Mouse (Mus musculus) hematopoietic stem cell, adult 5-6 weeks (primary cell): ENCODE data around the gene Arhgap15. TPM values are rescaled to one million over a fixed set of nuclear protein-coding genes. Genes with fewer than 3 reads are reported as not detected.

Experiments used
- ATAC-seq, 2 experiments: fragments of 125-278 bp in 1 of 2; replicated peaks in 1 of 2; 2 replicates each; pipeline ENCODE4 v1.8.0; 2016 to 2017; ENCODE audit warnings: inconsistent platforms in 2 of 2, mild to moderate bottlenecking in 2 of 2, moderate number of reproducible peaks in 2 of 2, low read depth in 1 of 2, moderate TSS enrichment in 1 of 2; ENCODE audit not compliant: low FRiP score in 2 of 2, poor library complexity in 2 of 2, severe bottlenecking in 2 of 2, insufficient read depth in 1 of 2, low TSS enrichment in 1 of 2
- total RNA-seq: library from RNA; stranded (forward); fragments of 172-1452, 232-1000 nt; gene quantifications from 2 replicates; pipeline ENCODE4 v1.2.3, GENCODE M21; 2017

The Arhgap15 gene
- total RNA-seq, 1 experiment from 2014 or later, result 148 TPM

DNA sequence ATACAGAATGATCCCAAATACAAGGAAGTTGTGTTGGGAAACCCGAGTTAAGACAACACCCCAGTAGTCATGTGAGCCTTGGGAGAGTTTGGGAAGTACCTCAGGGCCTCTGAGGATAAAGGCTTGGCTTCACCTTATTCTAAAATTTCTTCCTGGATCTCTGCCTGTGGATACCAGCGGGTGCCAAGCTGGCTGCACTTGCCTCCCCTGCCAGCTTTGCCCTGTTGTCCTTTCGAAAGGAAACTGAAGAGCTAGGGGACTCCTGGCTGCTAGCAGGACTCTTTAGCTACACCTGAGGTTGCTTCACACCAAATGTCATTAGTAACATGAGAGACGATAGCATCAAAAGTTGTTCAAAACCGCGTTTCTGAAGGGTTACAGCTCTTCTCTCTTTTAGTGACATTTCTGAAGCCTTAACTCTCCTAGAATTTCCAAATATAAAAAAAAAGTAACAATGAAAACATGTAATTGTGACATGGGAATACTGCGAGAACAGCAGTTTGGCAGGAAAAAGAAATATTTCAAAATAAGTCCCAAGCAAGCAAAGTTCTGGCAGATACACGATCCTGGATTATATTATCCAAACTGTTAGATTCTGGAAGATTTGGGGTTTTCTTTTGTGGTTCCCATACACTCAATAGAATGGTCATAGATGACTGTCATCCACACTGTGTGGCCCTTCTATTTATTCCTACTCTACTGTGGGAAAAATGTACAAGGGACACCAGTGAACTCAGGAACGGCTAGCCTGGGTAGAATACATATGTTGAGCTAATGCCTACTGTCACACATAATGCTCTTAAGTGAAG, 364.6 kb downstream of the Arhgap15 start:
- no peak for ATAC-seq

DNA sequence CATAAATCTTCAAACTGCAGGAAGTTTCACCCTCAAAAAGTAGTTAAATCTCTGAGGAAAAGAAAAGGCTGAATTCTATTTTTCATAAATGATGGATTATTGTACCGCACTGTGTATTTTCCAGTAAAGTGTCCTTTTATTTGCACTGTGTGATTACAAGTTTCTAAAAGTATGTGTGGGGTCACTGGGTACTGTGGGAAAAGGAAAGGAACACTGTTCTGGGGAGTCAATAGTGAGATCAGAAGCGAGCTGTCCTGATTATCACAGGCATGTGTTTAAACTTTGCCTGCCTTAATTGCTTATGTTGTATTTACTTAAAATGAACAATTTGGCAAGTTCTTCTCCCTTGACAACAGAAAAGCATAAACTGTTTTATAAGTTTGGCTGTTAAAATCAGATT, 365.7 kb downstream of the Arhgap15 start:
- ATAC-seq, result no peak

DNA sequence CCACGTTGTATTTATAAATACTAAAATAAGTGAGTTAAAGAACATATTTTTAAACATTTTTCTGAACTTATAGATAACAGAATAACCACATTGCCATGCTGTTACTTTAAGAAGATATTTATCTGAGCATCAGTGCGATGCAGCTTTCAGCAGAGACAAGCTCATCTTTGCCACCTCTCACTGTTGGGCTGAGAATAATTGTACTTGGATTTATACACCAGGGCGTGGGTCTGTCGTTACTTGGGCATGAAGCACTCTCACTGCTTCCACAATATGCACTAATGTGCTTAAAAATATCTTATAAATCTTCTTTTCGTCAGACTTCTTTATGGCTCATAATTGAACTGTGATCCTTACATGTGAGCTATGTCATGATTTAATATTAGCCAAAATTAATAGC, 372.5 kb downstream of the Arhgap15 start:
- ATAC-seq, result no peak

DNA sequence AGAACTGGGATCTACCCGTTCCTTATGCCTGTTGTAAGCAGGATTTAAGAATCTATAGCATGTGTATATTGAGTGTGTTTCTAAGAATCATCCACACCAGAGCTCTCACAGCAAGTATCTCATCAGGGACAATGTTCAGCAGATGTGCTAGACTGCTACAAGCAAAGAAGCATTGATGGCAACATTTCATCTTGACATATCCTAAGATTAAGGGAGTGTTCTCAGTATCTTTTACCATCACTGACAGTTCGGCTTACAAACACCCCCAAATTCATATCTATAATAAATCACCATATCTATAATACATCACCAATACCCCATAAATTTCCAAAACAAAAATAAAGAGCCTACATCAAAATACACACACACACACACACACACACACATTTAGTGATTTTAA, 374.6 kb downstream of the Arhgap15 start:
- ATAC-seq, result no peak

DNA sequence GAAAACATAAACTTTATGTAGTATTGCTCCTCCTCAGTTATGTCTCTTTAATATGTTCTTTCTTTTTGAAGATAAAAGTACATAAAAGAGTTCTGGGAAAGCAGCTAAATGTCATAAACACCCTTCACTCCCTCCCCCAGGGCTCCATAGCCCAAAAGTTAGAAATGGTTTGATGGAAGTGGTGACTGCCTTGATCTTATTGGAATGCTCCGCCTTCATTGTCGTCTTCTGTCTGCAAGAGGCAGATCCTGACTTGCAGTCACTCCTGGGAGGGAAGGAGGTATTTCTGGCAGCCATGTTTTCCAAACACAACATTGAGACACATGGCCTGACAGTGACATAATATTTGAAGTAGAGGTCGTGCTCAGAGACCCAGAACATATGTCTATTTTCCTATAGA, 375.5 kb downstream of the Arhgap15 start:
- ATAC-seq, result no peak

DNA sequence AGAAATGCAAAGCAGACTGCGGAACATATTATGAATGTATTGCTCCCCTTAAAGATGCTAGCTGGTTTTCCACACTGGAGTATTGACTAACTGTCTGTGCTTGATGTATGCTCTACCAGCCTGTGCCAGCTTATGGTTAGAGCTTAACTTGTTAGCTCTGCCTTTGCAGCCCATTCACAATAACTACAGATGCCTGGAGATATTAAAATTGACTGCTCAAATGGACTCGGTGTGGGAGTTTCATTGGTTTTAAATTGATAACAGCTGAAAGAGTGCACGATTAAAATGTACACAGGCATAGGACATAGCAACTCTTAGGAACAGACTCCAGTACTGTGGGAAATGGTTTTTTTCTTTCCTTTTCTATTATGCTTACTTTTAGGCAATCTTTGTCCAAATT, 376.1 kb downstream of the Arhgap15 start:
- ATAC-seq, result no peak

DNA sequence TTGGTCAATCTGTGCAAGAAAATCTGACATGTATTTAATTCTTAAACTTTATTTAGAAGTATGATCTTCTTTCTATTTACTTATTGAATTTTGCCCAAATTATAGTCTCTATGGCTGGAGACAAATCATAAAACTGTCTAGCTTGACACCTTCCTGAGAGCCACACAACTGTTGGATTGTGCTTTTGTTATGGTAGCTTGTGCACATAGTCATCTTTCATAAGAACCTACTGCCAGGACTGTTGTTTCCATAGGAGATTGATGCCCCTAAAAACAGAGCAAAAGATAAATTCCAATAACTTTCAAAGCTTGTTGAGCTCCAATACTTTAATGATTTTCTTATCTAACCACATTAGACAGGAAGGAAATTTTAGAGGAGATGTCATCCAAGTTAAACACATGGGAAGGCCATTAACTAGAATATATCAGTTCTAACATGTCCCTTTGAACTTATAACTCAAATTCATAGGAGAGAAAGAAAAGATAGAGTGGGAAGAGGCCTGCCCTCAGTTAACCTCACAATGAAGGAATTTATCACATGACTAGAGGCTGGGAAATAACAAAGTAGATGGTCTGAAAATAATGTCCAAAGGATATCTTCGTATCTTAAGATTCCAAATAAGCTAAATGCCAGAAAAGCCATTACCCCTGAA, 377.5 kb downstream of the Arhgap15 start:
- no peak for ATAC-seq

DNA sequence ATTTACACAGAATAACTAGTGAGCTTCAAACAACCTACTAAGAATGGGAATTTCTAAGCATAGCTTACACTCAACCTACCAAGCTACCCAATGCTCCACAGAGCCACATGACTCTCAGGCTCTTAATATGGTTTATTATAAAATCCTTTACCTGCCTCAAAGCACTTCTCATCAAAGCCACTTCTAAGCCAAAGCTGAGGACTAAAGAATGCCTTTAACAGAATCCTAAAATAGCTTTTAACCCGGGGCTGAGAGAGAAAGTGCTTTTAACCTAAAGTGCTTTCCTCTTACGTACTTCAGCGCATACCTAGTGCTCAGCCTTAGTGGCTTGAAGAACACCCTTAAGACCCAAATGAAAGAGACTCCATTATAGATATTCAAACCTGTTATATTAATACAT, 380.9 kb downstream of the Arhgap15 start:
- no peak for ATAC-seq

DNA sequence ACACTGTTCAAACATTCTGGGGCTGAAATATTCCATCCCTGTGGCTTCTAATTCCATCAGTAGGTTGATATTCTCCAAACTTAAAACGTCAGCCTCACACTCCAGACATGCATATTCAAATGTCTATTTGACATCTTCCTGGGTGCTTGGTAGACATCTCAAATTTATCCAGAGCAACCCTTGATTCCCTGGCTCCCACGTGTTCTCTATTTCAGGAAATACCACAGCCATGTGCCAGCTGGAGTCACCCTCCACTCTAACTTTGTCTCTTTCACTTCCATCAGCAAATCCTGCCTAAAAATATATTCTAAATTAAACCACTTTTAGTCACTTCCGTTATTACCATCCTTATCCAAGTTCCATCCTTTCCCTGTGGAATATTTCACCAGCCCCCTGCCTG, 382.6 kb downstream of the Arhgap15 start:
- ATAC-seq, result no peak

DNA sequence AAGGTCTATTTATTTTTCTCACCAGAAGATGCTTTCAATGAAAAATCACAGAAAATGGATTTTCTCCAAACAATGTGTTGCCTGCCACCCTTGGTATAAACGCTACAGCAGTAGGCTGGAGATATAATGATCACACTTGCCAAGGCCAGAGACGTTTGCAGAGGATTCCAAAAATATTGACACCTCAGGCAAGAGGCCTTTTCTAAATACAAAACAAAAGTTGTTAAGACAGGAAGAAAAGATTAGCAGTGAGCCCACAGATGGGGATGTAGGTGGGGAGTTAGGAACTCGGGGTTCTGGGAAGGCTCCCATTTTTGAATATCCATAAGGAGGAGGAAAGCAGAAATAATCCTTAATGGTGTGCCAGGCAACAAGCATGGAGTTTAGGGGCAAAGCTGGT, 386.2 kb downstream of the Arhgap15 start:
- no peak for ATAC-seq

DNA sequence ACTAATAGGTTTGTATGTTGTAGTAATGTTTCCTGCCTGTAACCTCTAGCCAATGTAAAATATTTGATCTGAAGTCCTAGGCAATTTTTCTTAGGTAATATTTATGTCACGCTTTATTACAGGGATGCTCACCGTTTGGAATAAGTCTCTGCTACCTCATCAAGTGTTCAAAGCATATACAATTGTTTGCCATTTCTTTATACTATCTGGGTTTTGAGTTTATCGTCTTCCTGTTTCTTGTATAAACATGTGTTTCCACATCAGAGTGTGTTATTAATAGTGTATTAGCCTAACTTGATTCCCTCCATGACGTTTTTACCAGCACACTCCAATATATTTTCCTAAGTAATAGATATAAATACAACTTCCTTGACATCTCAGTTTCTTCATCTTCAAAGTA, 391.8 kb downstream of the Arhgap15 start:
- no peak for ATAC-seq

DNA sequence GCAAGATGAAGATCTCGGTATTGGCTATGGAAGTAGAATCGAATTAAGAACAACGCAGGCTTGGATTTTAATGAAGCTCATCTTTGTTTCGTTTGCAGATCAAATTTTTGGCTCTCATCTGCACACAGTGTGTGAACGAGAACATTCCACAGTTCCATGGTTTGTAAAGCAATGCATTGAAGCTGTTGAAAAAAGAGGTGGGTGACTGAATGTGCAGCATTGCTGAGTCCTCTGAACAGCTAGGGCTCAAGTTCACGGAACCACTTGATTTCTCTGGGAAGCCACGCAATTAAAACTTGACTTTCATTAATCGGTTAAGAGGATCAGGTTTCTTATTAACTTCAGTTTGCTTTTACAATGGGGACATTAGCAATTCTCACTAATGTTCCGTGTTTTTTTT, 393.5 kb downstream of the Arhgap15 start:
- no peak for ATAC-seq

DNA sequence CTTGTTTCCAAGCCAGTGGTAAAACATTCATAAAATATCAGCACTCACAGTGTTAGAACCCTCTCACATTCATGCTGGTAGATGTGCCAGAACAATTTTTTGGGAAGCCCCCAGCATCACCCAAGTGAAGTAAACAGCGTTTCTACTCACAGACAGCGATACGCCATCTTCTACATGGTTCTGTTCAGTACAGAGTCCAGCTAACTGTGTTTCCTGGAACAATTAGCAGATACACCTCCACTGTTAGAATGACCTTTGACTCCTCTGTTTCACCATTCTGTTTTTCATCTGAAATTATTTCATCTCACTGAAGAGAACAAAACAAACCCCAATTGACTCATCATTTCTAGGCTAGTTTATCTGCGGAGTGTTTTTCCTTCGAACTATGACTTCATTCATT, 394.0 kb downstream of the Arhgap15 start:
- no peak for ATAC-seq

DNA sequence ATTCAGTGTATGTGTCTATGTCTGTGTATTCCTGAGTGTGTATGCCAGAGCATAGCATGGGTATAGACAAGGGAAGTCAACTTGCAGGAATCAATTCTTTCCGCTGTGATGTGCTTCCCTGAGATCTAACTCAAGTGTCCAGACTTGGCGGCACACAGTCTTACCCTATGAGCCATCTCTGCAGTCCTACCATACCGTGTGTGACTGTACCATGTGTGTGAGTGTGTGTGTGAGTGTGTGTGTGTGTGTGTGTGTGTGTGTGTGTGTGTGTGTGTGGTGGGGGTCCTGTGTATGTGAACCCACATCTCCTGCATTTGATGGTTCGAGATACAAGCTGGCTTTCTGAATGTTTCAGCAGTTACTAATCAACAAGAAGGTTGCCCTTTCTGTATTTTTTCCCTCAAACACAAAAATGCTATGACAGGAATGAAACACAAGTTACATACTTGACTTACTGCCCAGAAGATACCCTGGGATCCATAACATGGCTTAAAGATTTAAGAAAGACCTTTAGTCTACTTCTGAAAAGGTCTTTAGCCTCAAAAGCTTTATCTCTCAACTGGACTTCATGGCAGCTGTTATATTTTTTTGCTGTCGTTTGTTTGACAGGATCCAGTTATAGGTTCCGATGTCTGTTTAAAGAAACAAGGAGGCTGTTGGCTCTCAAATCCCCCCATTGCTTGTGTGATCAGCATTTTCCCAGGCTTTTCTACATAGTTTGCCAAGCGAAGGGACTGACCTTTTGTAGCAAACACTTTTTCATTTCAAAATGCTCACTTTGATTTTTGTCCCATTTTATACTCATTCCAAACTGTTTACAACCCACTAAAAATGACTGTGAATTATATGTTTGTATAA, 397.7 kb downstream of the Arhgap15 start:
- ATAC-seq, result no peak

DNA sequence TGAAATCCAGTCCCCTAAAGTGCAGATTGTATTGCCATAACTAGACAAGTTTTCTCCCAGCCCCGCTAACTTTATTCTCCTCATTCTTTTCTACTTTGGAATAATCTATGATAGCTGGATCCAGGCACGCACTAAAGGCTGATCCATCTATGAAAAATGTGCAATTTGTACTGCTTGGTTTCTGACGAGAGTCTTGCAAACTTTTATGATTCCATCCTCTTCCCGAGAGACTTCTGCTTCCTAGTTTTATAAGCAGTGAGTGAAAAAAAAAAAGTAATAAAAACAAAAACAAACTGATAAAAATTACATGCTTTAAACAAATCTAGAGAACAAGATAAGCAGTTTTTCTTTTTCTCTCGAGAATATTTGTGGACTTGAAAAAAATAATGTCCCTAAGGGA, 398.9 kb downstream of the Arhgap15 start:
- no peak for ATAC-seq

DNA sequence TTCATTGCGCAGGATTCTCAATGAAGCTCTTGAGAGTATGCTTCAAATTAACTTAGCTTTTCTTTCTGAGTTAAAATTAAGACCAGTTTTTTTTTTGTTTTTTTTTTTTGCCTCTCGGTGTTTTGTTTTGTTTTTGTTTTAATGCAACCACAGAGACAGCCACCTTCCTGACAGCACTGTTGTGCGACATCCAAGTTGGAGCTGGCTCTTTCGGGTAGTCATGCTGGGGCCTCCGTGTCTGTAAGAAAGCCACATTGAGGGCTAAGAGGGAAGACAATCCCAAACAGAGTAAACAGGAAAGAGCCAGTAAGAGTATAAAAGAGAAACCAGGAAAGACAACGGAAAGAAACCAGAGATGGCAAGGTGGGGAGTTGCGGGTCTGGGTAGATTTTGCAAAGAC, 399.3 kb downstream of the Arhgap15 start:
- no peak for ATAC-seq

DNA sequence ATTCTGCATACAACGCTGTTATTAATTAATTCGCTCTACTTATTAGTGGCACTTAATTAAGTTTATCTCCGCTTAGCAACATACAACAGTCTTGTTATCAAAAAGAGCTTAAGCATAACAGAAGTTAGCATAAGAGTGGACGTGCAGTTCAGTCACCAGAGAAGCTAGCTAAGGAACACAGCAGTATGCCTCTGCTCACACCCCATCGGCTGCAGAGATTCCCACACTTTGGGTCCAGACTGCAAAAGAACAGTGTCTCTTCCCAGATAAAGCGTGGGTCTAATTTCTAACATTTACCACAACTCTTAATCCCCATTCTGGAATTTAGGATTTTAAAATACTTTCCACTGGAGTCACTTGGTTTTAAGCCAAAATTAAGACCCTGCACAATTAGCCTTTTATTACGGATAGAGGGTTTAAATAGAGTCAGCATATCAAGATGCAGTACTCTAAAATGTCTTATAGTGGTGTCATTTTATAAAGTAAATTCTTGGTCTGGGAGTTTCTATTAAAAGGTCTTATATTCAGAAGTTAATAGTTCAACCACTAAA, 400.0 kb downstream of the Arhgap15 start:
- no peak for ATAC-seq

DNA sequence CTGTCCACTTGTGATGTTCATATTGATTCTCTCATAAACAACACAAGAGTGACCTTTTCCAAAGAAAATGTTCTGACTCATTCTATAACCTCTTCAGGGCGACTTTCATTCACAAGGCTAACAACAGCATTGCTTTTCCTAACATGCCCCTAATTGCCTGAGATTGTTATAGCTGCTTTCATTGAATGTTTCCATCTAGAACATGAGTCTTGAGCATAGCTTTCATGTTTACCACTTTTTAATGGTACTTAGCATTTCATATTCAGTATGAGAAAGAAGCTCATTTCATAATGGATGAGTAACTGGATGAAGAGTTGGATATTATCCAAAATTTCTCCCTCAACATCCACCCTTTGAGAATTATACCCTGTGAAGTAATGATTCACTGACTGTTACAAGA, 403.7 kb downstream of the Arhgap15 start:
- ATAC-seq, result no peak
